Mouse (Mus musculus): ENCODE measurements at regions not wholly inside any gene's neighbourhood (a gene's known extent, or its start where the extent isn't known, plus 50 kb on each side); places are given as distances from the start of the nearest gene placed in this dataset.
"Not testable (repeated sequence)": the region's sequence is repeated elsewhere in the genome, so short reads cannot be mapped to it uniquely, and the experiment has no call there.

GRCm38 (mm10) chr3:126210226-126210625 is 153.3 kb upstream of the Arsj start:
- 0 out of 2 replicates have a peak, but pooled peaks have one; percentile 31 for ATAC-seq (ENCODE audit: low FRiP score)

GRCm38 (mm10) chr3:126227575-126227974 is 135.9 kb upstream of the Arsj start:
- no peaks in the 10 kb centered on the region for H3K9me3 ChIP-seq (replicated peaks)
- no peak overlapping the region for H3K9ac ChIP-seq (replicated peaks)
- no peak for ATAC-seq (ENCODE audit: low FRiP score)
- 98% methylated on average over 4 of the region's 4 CpGs for WGBS
- H3K4me3 ChIP-seq (replicated peaks) = no peak overlapping the region
- H3K36me3 ChIP-seq = no peaks in the 10 kb centered on the region
- no peak overlapping the region for H3K4me2 ChIP-seq
- H3K27me3 ChIP-seq (replicated peaks) = no peaks in the 10 kb centered on the region
- H3K4me1 ChIP-seq = no peaks in the 10 kb centered on the region
- no peak overlapping the region for H3K27ac ChIP-seq (replicated peaks)

More at GRCm38 (mm10) chr3:126210226-126210625, 153.3 kb upstream of the Arsj start:
- Histone ChIP-seq H3K9me3 (replicated peaks) (0 out of 2 replicates have a peak, but pooled peaks cover 3% of the 10 kb centered on the region), H3K4me2 (no peak overlapping the region), H3K4me1 (no peaks in the 10 kb centered on the region), H3K4me3 (replicated peaks) (no peak overlapping the region), H3K9ac (replicated peaks) (no peak overlapping the region), H3K36me3 (no peaks in the 10 kb centered on the region), H3K27me3 (replicated peaks) (no peaks in the 10 kb centered on the region), H3K27ac (replicated peaks) (no peak overlapping the region)
- WGBS = 56% methylated on average over 1 of the region's 1 CpGs

- H3K36me3 ChIP-seq = no peaks in the 10 kb centered on the region
Observed at GRCm38 (mm10) chr3:126245834-126246233, 117.7 kb upstream of the Arsj start.

GRCm38 (mm10) chr3:126261270-126261669 is 102.2 kb upstream of the Arsj start:
- H3K36me3 ChIP-seq = no peaks in the 10 kb centered on the region
- H3K9me3 ChIP-seq (replicated peaks) = no peaks in the 10 kb centered on the region
- 93% methylated on average over 8 of the region's 8 CpGs for WGBS
- H3K9ac ChIP-seq (replicated peaks) = no peak overlapping the region
- H3K27me3 ChIP-seq (replicated peaks) = no peaks in the 10 kb centered on the region
- H3K27ac ChIP-seq (replicated peaks) = no peak overlapping the region
- no peak for ATAC-seq (ENCODE audit: low FRiP score)
- no peaks in the 10 kb centered on the region for H3K4me1 ChIP-seq
- no peak overlapping the region for H3K4me3 ChIP-seq (replicated peaks)
- H3K4me2 ChIP-seq = no peak overlapping the region

More at GRCm38 (mm10) chr3:126245834-126246233, 117.7 kb upstream of the Arsj start:
- 87% methylated on average over 3 of the region's 3 CpGs for WGBS
- no peaks in the 10 kb centered on the region for H3K4me1 ChIP-seq
- no peak overlapping the region for H3K4me3 ChIP-seq (replicated peaks)
- ATAC-seq (ENCODE audit: low FRiP score) = no peak
- no peak overlapping the region for H3K4me2 ChIP-seq
- no peaks in the 10 kb centered on the region for H3K27me3 ChIP-seq (replicated peaks)
- no peaks in the 10 kb centered on the region for H3K9me3 ChIP-seq (replicated peaks)
- no peak overlapping the region for H3K9ac ChIP-seq (replicated peaks)
- no peak overlapping the region for H3K27ac ChIP-seq (replicated peaks)

- not testable (repeated sequence) for H3K36me3 ChIP-seq; ATAC-seq (ENCODE audit: low FRiP score); H3K4me1 ChIP-seq; H3K4me3 ChIP-seq (replicated peaks); H3K9me3 ChIP-seq (replicated peaks); H3K4me2 ChIP-seq; H3K27ac ChIP-seq (replicated peaks); H3K27me3 ChIP-seq (replicated peaks); H3K9ac ChIP-seq (replicated peaks)
Observed at GRCm38 (mm10) chr3:126272027-126272426, 91.5 kb upstream of the Arsj start.

- WGBS = 92% methylated on average over 3 of the region's 3 CpGs
- Histone ChIP-seq H3K36me3 (no peaks in the 10 kb centered on the region), H3K4me1 (no peaks in the 10 kb centered on the region), H3K9me3 (replicated peaks) (no peaks in the 10 kb centered on the region), H3K9ac (replicated peaks) (no peak overlapping the region), H3K4me3 (replicated peaks) (no peak overlapping the region), H3K4me2 (no peak overlapping the region), H3K27me3 (replicated peaks) (no peaks in the 10 kb centered on the region), H3K27ac (replicated peaks) (no peak overlapping the region)
- no peak for ATAC-seq (ENCODE audit: low FRiP score)
Observed at GRCm38 (mm10) chr3:126273566-126273965, 89.9 kb upstream of the Arsj start.

- H3K4me2 ChIP-seq = no peak overlapping the region
- H3K4me3 ChIP-seq (replicated peaks) = no peak overlapping the region
- H3K4me1 ChIP-seq = no peaks in the 10 kb centered on the region
- no peaks in the 10 kb centered on the region for H3K9me3 ChIP-seq (replicated peaks)
- H3K27ac ChIP-seq (replicated peaks) = no peak overlapping the region
- 58% methylated on average over 3 of the region's 3 CpGs for WGBS
- no peaks in the 10 kb centered on the region for H3K27me3 ChIP-seq (replicated peaks)
- no peak overlapping the region for H3K9ac ChIP-seq (replicated peaks)
- no peak for ATAC-seq (ENCODE audit: low FRiP score)
- no peaks in the 10 kb centered on the region for H3K36me3 ChIP-seq
Observed at GRCm38 (mm10) chr3:126276008-126276700, 87.3 kb upstream of the Arsj start.

- ATAC-seq (ENCODE audit: low FRiP score) = peak; percentile 87
- Histone ChIP-seq H3K4me3 (replicated peaks) (no peak overlapping the region), H3K27me3 (replicated peaks) (no peaks in the 10 kb centered on the region), H3K9me3 (replicated peaks) (no peaks in the 10 kb centered on the region), H3K36me3 (no peaks in the 10 kb centered on the region), H3K27ac (replicated peaks) (peak overlapping the region; percentile 37; the same call in 1 of the 2 replicates), H3K9ac (replicated peaks) (no peak overlapping the region), H3K4me1 (no peaks in the 10 kb centered on the region), H3K4me2 (no peak overlapping the region)
- WGBS = 54% methylated on average over 7 of the region's 7 CpGs
Observed at GRCm38 (mm10) chr3:126284294-126285090, 79.0 kb upstream of the Arsj start.

GRCm38 (mm10) chr3:126292259-126292658 is 71.2 kb upstream of the Arsj start:
- H3K27ac ChIP-seq (replicated peaks) = no peak overlapping the region
- no peaks in the 10 kb centered on the region for H3K9me3 ChIP-seq (replicated peaks)
- ATAC-seq (ENCODE audit: low FRiP score) = no peak
- WGBS = 91% methylated on average over 5 of the region's 5 CpGs
- H3K27me3 ChIP-seq (replicated peaks) = no peaks in the 10 kb centered on the region
- no peak overlapping the region for H3K9ac ChIP-seq (replicated peaks)
- H3K4me3 ChIP-seq (replicated peaks) = no peak overlapping the region
- no peaks in the 10 kb centered on the region for H3K36me3 ChIP-seq
- no peak overlapping the region for H3K4me2 ChIP-seq
- no peaks in the 10 kb centered on the region for H3K4me1 ChIP-seq

GRCm38 (mm10) chr3:126292830-126293229 is 70.7 kb upstream of the Arsj start:
- WGBS = 82% methylated on average over 1 of the region's 1 CpGs
- H3K4me2 ChIP-seq = no peak overlapping the region
- H3K9ac ChIP-seq (replicated peaks) = no peak overlapping the region
- no peak overlapping the region for H3K4me3 ChIP-seq (replicated peaks)
- no peaks in the 10 kb centered on the region for H3K36me3 ChIP-seq
- no peaks in the 10 kb centered on the region for H3K4me1 ChIP-seq
- H3K9me3 ChIP-seq (replicated peaks) = no peaks in the 10 kb centered on the region
- H3K27me3 ChIP-seq (replicated peaks) = no peaks in the 10 kb centered on the region
- no peak overlapping the region for H3K27ac ChIP-seq (replicated peaks)
- no peak for ATAC-seq (ENCODE audit: low FRiP score)

GRCm38 (mm10) chr3:126293645-126294044 is 69.8 kb upstream of the Arsj start:
- H3K4me1 ChIP-seq = no peaks in the 10 kb centered on the region
- H3K9ac ChIP-seq (replicated peaks) = no peak overlapping the region
- no peaks in the 10 kb centered on the region for H3K27me3 ChIP-seq (replicated peaks)
- H3K36me3 ChIP-seq = no peaks in the 10 kb centered on the region
- H3K9me3 ChIP-seq (replicated peaks) = no peaks in the 10 kb centered on the region
- H3K4me2 ChIP-seq = no peak overlapping the region
- ATAC-seq (ENCODE audit: low FRiP score) = no peak
- WGBS = 96% methylated on average over 4 of the region's 4 CpGs
- no peak overlapping the region for H3K27ac ChIP-seq (replicated peaks)
- H3K4me3 ChIP-seq (replicated peaks) = no peak overlapping the region

- WGBS = 89% methylated on average over 1 of the region's 1 CpGs
Observed at GRCm38 (mm10) chr3:126295932-126296331, 67.6 kb upstream of the Arsj start.

More at GRCm38 (mm10) chr3:126295932-126296331, 67.6 kb upstream of the Arsj start:
- no peaks in the 10 kb centered on the region for H3K4me1 ChIP-seq
- no peaks in the 10 kb centered on the region for H3K9me3 ChIP-seq (replicated peaks)
- H3K4me2 ChIP-seq = no peak overlapping the region
- H3K27me3 ChIP-seq (replicated peaks) = no peaks in the 10 kb centered on the region
- H3K4me3 ChIP-seq (replicated peaks) = no peak overlapping the region
- ATAC-seq (ENCODE audit: low FRiP score) = no peak
- no peaks in the 10 kb centered on the region for H3K36me3 ChIP-seq
- H3K9ac ChIP-seq (replicated peaks) = no peak overlapping the region
- no peak overlapping the region for H3K27ac ChIP-seq (replicated peaks)
